Mouse (Mus musculus): ENCODE results near the gene Nutf2.

DNA sequence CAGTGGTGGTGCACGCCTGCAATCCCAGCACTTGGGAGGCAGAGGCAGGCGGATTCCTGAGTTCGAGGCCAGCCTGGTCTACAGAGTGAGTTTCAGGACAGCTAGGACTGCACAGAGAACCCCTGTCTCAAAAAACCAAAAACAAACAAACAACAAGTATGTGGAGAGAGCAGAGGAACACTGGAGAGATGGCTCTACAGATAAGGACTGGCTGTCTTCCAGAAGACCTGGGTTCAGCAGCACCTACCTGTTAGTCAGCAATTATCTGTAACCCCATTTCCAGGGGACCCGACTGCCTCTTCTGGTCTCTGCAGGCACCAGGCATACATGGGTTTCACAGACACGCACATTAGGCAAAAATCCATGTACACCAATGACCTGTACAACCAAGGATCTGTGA, 21.2 kb upstream of the Nutf2 start:
- TF ChIP-seq POLR2A (IDR thresholded peaks at IDR 0.05; ENCODE audit: insufficient read length, low read depth) (no peak), E2F4 (IDR thresholded peaks at IDR 0.05; ENCODE audit: insufficient read depth) (no peak), POLR2AphosphoS2 (IDR thresholded peaks at IDR 0.05; ENCODE audit: insufficient read length, low read depth) (no peak), USF1 (IDR thresholded peaks at IDR 0.05; ENCODE audit: low read depth) (no peak), TCF12 (IDR thresholded peaks at IDR 0.05; ENCODE audit: insufficient read depth, poor library complexity, severe bottlenecking) (no peak), MAX (IDR thresholded peaks at IDR 0.05; ENCODE audit: low read depth) (no peak), CEBPB (IDR thresholded peaks at IDR 0.05; ENCODE audit: insufficient read depth, poor library complexity, severe bottlenecking) (no peak), SRF (IDR thresholded peaks at IDR 0.05; ENCODE audit: control insufficient read depth, insufficient read length, low read depth) (no peak), MYOD1 (IDR thresholded peaks at IDR 0.05; ENCODE audit: control insufficient read depth in 1 of 3, insufficient read length in 2 of 3, low read depth in 2 of 3) (no peak), MYOG (IDR thresholded peaks at IDR 0.05; ENCODE audit: control insufficient read depth in 1 of 3, insufficient read depth in 1 of 3, insufficient read length in 2 of 3, low read depth in 2 of 3) (no peak), REST (IDR thresholded peaks at IDR 0.05; ENCODE audit: insufficient read depth, insufficient read length) (no peak)

Data from myocyte (in vitro differentiated cells).